Mouse (Mus musculus) heart, embryonic 15.5 days (tissue): ENCODE data around the gene Pde12. TPM values are rescaled to one million over a fixed set of nuclear protein-coding genes. Genes with fewer than 3 reads are reported as not detected.
"Not testable (repeated sequence)": the region's sequence is repeated elsewhere in the genome, so short reads cannot be mapped to it uniquely, and the experiment has no call there.

Experiments
- ATAC-seq: fragments of 200-750 bp; cut with Nextera tagmentation; replicated peaks from 2 replicates; pipeline ENCODE4 v1.8.0; 2017; ENCODE audit warnings: low read depth, moderate TSS enrichment; ENCODE audit not compliant: insufficient number of reproducible peaks, insufficient read depth, low FRiP score
- H3K27ac ChIP-seq: fragments of 300-500 bp; sonication (generic); 2 replicates; pipeline ENCODE4 v1.5.1; 2015; ENCODE audit warnings: mild to moderate bottlenecking, inconsistent platforms
- H3K27me3 ChIP-seq: fragments of 300-500 bp; sonication (generic); 2 replicates; pipeline ENCODE4 v1.6.1; 2015; ENCODE audit warnings: inconsistent platforms
- H3K36me3 ChIP-seq: fragments of 300-500 bp; sonication (generic); 2 replicates; pipeline ENCODE4 v1.6.1; 2015; ENCODE audit warnings: mild to moderate bottlenecking, inconsistent platforms
- H3K4me1 ChIP-seq: fragments of 300-500 bp; sonication (generic); replicated peaks from 2 replicates; pipeline ENCODE4 v1.6.1; 2015; ENCODE audit warnings: inconsistent platforms
- H3K4me2 ChIP-seq: fragments of 300-500 bp; sonication (generic); 2 replicates; pipeline ENCODE4 v1.6.1; 2015; ENCODE audit warnings: inconsistent platforms, mild to moderate bottlenecking, moderate library complexity
- H3K4me3 ChIP-seq: fragments of 300-500 bp; sonication (generic); 2 replicates; pipeline ENCODE4 v1.5.1; 2015; ENCODE audit warnings: mild to moderate bottlenecking, inconsistent platforms
- H3K9ac ChIP-seq: fragments of 300-500 bp; sonication (generic); 2 replicates; pipeline ENCODE4 v1.6.1; 2015; ENCODE audit warnings: mild to moderate bottlenecking, inconsistent platforms
- H3K9me3 ChIP-seq: fragments of 300-500 bp; sonication (generic); replicated peaks from 2 replicates; pipeline ENCODE4 v1.6.1; 2016; ENCODE audit warnings: inconsistent platforms
- WGBS: fragments of 180-500 bp; shearing (Covaris S2); methylation state at CpG from one replicate; pipeline ENCODE4 v1.1.7; 2015; ENCODE audit warnings: mixed read lengths; 5-methylcytosine and 5-hydroxymethylcytosine counted together
- polyA plus RNA-seq: library from polyadenylated mRNA; unstranded; fragments of >200 nt; fragmentation: Nextera tagmentation; extraction: Ambion mirVana; gene quantifications from 2 replicates; pipeline ENCODE4 v1.2.1, GENCODE M21; 2015

Gene Pde12
- 7.1 and 8.0 TPM in 2 replicates for polyA plus RNA-seq

GRCm38 (mm10) chr14:26669292-26670073, at the start of gene Pde12:
Gene Pde12 (minus strand): TSS chr14:26669883.
- Histone ChIP-seq H3K9me3 (no peaks in the 10 kb centered on the region), H3K4me2 (peak within 1 kb of the TSS; percentile 87), H3K4me1 (peaks cover 19% of the 10 kb centered on the region), H3K9ac (peak within 1 kb of the TSS; percentile 85), H3K4me3 (peak within 1 kb of the TSS; percentile 94), H3K27ac (peak within 1 kb of the TSS; percentile 88), H3K36me3 (peaks cover 12% of the 10 kb centered on the region), H3K27me3 (no peaks in the 10 kb centered on the region)
- peak; percentile 88 for ATAC-seq
- WGBS, result under 1% methylated on average over 70 of the region's 70 CpGs

- 82% methylated on average over 5 of the region's 5 CpGs for WGBS
- not testable (repeated sequence) for H3K27me3 ChIP-seq, ATAC-seq, H3K4me3 ChIP-seq, H3K27ac ChIP-seq, H3K4me1 ChIP-seq, H3K36me3 ChIP-seq, H3K9me3 ChIP-seq, H3K9ac ChIP-seq, H3K4me2 ChIP-seq
Observed at GRCm38 (mm10) chr14:26705246-26705645, 35.6 kb upstream of the Pde12 start.

- ATAC-seq, result no peak
- no peak overlapping the region for H3K9ac ChIP-seq
- H3K27ac ChIP-seq, result no peak overlapping the region
- no peaks in the 10 kb centered on the region for H3K36me3 ChIP-seq
- H3K4me3 ChIP-seq, result no peak overlapping the region
- no peaks in the 10 kb centered on the region for H3K9me3 ChIP-seq
- no peaks in the 10 kb centered on the region for H3K27me3 ChIP-seq
- no peak overlapping the region for H3K4me2 ChIP-seq
- no peaks in the 10 kb centered on the region for H3K4me1 ChIP-seq
Observed at GRCm38 (mm10) chr14:26697912-26698311, 28.2 kb upstream of the Pde12 start.

GRCm38 (mm10) chr14:26692974-26693373, 23.3 kb upstream of the Pde12 start, which contains the start of gene Dnah12:
Gene Dnah12 (plus strand): TSS chr14:26693274.
- no peaks in the 10 kb centered on the region for H3K27me3 ChIP-seq
- H3K4me2 ChIP-seq, result no peak within 1 kb of the TSS
- H3K27ac ChIP-seq, result no peak within 1 kb of the TSS
- no peaks in the 10 kb centered on the region; the same call in 1 of the 2 replicates for H3K4me1 ChIP-seq
- H3K4me3 ChIP-seq, result no peak within 1 kb of the TSS
- no peaks in the 10 kb centered on the region for H3K9me3 ChIP-seq
- no peak for ATAC-seq
- H3K9ac ChIP-seq, result no peak within 1 kb of the TSS
- no peaks in the 10 kb centered on the region for H3K36me3 ChIP-seq
- 83% methylated on average over 3 of the region's 3 CpGs for WGBS

- H3K36me3 ChIP-seq, result no peaks in the 10 kb centered on the region
- no peak overlapping the region for H3K9ac ChIP-seq
- no peaks in the 10 kb centered on the region for H3K9me3 ChIP-seq
- H3K27me3 ChIP-seq, result no peaks in the 10 kb centered on the region
- 38% methylated on average over 2 of the region's 2 CpGs for WGBS
- H3K4me1 ChIP-seq, result no peaks in the 10 kb centered on the region; the same call in 1 of the 2 replicates
- H3K27ac ChIP-seq, result peak overlapping the region; percentile 88
- no peak for ATAC-seq
- no peak overlapping the region for H3K4me2 ChIP-seq
- no peak overlapping the region for H3K4me3 ChIP-seq
Observed at GRCm38 (mm10) chr14:26691363-26691762, 21.7 kb upstream of the Pde12 start.

GRCm38 (mm10) chr14:26690727-26691126, 21.0 kb upstream of the Pde12 start:
- Histone ChIP-seq H3K9me3 (no peaks in the 10 kb centered on the region), H3K4me2 (peak overlapping the region; percentile 21; the same call in 1 of the 2 replicates), H3K4me1 (no peaks in the 10 kb centered on the region; the same call in 1 of the 2 replicates), H3K9ac (no peak overlapping the region), H3K27ac (peak overlapping the region; percentile 88), H3K36me3 (no peaks in the 10 kb centered on the region), H3K4me3 (no peak overlapping the region), H3K27me3 (no peaks in the 10 kb centered on the region)
- ATAC-seq, result peak; percentile 85
- 21% methylated on average over 2 of the region's 2 CpGs for WGBS

GRCm38 (mm10) chr14:26675791-26676190, 6.1 kb upstream of the Pde12 start:
- Histone ChIP-seq H3K4me2 (peak overlapping the region; percentile 23), H3K27ac (no peak overlapping the region), H3K9me3 (no peaks in the 10 kb centered on the region), H3K4me1 (no peaks in the 10 kb centered on the region), H3K4me3 (no peak overlapping the region), H3K27me3 (no peaks in the 10 kb centered on the region), H3K36me3 (no peaks in the 10 kb centered on the region), H3K9ac (no peak overlapping the region)
- WGBS, result 71% methylated on average over 5 of the region's 5 CpGs
- ATAC-seq, result no peak

GRCm38 (mm10) chr14:26675371-26675770, 5.7 kb upstream of the Pde12 start:
- WGBS, result 15% methylated on average over 12 of the region's 12 CpGs
- peak overlapping the region; percentile 23 for H3K4me2 ChIP-seq

GRCm38 (mm10) chr14:26674476-26675169, 4.9 kb upstream of the Pde12 start:
- H3K27ac ChIP-seq, H3K9ac ChIP-seq, H3K36me3 ChIP-seq, ATAC-seq, H3K4me3 ChIP-seq, H3K4me2 ChIP-seq, H3K9me3 ChIP-seq, H3K4me1 ChIP-seq, H3K27me3 ChIP-seq: not testable (repeated sequence)
- 85% methylated on average over 2 of the region's 2 CpGs for WGBS

More at GRCm38 (mm10) chr14:26675371-26675770, 5.7 kb upstream of the Pde12 start:
- ATAC-seq, result no peak
- no peaks in the 10 kb centered on the region for H3K9me3 ChIP-seq
- no peak overlapping the region for H3K9ac ChIP-seq
- peaks cover 4% of the 10 kb centered on the region for H3K4me1 ChIP-seq
- no peaks in the 10 kb centered on the region for H3K36me3 ChIP-seq
- no peaks in the 10 kb centered on the region for H3K27me3 ChIP-seq
- H3K4me3 ChIP-seq, result no peak overlapping the region
- no peak overlapping the region for H3K27ac ChIP-seq

GRCm38 (mm10) chr14:26671870-26672615, 2.4 kb upstream of the Pde12 start:
- ATAC-seq, H3K9me3 ChIP-seq, H3K4me3 ChIP-seq, H3K27ac ChIP-seq, H3K27me3 ChIP-seq, H3K9ac ChIP-seq, H3K36me3 ChIP-seq: not testable (repeated sequence)
- H3K4me1 ChIP-seq, result peaks cover 15% of the 10 kb centered on the region
- H3K4me2 ChIP-seq, result 0 out of 2 replicates have a peak overlapping the region, but pooled peaks have one; percentile 15
- WGBS, result 63% methylated on average over 17 of the region's 17 CpGs

GRCm38 (mm10) chr14:26670964-26671363, 1.3 kb upstream of the Pde12 start:
- no peaks in the 10 kb centered on the region for H3K36me3 ChIP-seq
- no peaks in the 10 kb centered on the region for H3K27me3 ChIP-seq
- no peak overlapping the region for H3K4me3 ChIP-seq
- H3K9ac ChIP-seq, result no peak overlapping the region
- H3K9me3 ChIP-seq, result no peaks in the 10 kb centered on the region
- peaks cover 19% of the 10 kb centered on the region for H3K4me1 ChIP-seq
- ATAC-seq, result no peak
- peak overlapping the region; percentile 87; the same call in 1 of the 2 replicates for H3K4me2 ChIP-seq
- no peak overlapping the region for H3K27ac ChIP-seq
